Mouse (Mus musculus) telencephalon, adult 2 months (tissue): ENCODE results near the gene Zfp354b.

Experiments
- DNase-seq: peaks from one replicate; pipeline ENCODE4 v3.0.0-alpha.2; 2011; ENCODE audit warnings: low read depth, low spot score

The Zfp354b gene

DNA sequence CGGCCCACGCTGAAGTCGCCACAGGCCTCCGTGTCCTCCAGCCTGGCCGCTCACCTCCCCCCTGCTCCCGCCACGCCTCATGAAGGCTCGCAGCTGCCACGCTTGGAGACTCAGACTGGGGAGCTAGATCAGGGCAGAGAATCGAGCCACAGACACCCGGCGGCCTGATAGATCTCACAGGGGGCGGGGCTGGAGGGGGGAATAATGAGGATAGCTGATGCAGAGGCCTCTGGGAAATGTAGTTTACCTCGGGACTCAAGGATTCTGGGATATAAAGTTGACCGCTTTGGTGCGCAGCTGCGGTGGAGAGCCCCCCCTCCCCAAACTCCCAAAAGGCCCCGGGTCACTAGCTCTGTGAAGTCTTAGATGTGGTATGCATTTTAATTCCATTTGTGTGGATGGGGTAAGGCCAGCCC is at the start of gene Zfp354b:
Gene Zfp354b, minus strand, starts transcription at position 183 of the 416 bp plus-strand sequence.
- peak; percentile 93 for DNase-seq

DNA sequence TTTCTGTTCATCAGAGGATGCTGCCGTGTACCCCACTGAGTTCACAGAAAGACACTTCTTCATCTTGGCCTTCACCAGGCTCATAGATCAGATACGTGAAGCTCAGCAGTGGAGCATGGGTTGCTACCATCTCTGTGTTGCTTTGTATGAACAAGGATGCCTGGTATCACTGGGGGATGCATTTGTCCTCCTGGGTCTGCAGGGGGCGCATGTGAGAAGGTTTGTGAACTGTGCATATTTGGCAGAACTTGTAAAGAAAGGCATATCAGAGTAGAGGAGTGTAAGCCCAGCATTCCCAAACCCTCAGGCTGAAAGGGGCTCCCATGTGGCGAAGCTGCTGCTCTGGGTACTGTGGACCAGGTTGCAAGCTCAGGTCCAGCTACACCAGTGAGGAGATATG is 45.8 kb upstream of the Zfp354b start:
- no peak for DNase-seq

DNA sequence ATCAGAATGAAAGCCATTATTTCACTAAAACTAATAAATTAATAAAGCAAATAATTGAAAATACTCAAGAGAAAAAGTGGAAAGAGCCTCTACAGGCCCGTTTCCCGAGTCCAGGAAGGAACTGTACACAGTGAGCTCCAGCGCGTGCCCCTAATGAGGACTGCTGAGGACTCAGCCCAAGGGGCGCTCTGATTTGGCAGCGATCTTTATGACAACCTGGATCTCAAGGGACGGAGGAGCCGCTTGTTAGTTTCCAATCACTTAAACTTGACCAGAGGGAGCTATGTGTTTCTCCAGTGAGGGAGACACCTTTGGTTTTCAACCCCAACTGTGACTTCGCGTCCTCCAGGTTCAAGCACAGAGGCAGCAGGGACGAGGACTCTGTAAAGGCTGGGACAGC is 34.8 kb upstream of the Zfp354b start, which contains the start of gene Olfr1378:
Gene Olfr1378, plus strand, starts transcription at position 301 of the 400 bp plus-strand sequence.
- DNase-seq: no peak

DNA sequence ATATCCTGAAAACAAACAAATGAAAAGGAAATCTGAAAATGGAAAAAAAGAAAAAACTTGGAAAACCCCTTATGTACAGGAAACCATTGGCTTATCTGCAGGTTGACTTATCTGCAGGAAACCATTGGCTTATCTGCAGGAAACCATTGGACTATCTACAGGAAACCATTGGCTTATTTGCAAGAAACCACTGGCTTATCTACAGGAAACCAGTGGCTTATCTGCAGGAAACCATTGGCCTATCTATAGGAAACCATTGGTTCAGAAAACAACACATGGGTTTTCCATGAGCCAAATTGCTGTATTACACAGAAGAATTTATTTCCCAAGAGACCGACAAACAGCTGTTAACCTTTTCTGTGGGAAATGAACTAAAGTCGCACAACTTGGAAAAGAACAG is 33.5 kb upstream of the Zfp354b start:
- DNase-seq: no peak

DNA sequence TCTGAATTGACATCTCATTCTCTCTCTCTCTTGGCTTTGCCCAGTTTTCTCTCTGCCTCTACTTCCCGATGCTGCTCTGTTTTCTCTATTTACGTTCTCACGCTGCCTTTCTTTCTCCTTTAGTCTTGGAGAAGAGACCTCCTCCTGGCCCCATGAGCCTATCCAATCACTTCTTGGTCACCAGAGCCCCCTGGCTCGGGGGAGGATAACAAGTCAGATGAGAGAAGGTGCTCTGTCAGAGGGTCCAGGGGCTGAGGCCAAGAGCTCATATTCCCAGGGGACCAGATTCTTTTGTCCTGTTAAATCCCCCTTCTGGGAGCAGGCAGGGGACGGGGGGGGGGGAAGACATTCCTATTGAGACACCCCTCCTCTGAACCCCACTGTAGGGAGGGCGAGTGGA is 22.2 kb upstream of the Zfp354b start, which contains the start of gene Prop1:
Gene Prop1, minus strand, starts transcription at position 101 of the 400 bp plus-strand sequence.
- no peak for DNase-seq

DNA sequence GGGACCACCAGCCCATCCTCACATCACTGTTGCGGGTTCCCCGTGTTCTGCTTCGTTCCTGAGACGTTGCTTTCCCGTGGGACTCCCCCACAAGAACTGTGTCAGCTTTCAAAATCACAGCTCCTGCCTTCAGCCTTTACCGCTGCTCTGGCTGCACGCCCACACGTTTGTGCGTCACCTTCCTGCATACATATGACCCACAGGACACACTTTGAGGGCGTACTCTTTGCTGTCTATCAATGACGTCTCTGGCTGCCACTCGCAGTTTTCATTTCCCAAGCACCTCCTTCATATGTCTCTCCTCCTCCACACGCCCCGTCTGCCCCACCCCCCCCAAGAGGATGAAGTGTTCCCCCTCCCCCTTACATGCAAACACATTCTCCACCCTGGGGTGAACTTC is 20.9 kb upstream of the Zfp354b start:
- peak; percentile 69 for DNase-seq

DNA sequence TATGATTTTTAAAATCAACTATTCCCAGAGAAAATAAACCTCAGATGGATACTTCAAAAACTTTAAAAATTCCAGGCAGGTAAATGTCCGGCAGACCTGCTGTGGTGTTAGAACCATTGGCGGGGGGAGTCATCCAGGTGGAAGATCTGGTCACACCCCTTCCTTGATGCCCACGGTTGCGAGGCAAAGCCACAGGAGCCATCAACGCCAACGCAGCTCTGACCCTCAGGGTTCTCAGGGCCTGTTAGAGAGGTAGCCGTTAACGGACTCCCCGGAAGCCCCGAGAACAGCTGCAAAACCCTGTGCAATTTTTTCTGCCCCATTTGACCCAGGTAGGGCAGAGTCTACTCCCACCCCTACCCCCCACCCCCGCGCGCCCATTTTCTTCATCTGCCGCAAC is 12.1 kb upstream of the Zfp354b start, which contains the start of gene 4933414I15Rik:
Gene 4933414I15Rik, minus strand, starts transcription at position 260 of the 400 bp plus-strand sequence.
- DNase-seq: no peak

DNA sequence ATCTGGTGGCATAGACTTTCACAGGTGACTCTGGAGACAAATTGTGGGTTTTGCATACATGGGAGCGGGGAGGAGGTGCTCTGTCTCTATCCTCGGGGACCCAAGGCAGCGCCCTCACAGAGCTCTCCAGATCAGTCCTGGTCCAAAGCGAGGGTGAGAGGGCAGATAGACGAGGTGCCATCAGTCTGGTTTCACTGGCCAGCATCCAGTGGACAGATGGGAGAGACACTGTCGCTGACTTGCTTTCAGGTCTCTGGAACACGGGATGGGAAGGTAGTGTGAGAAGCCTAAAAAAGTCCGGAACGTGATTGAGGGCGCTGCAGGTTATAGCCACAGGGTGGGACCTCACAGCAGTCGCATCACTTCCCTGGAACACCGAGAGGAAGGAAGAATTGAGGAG is 11.0 kb upstream of the Zfp354b start:
- DNase-seq: no peak

DNA sequence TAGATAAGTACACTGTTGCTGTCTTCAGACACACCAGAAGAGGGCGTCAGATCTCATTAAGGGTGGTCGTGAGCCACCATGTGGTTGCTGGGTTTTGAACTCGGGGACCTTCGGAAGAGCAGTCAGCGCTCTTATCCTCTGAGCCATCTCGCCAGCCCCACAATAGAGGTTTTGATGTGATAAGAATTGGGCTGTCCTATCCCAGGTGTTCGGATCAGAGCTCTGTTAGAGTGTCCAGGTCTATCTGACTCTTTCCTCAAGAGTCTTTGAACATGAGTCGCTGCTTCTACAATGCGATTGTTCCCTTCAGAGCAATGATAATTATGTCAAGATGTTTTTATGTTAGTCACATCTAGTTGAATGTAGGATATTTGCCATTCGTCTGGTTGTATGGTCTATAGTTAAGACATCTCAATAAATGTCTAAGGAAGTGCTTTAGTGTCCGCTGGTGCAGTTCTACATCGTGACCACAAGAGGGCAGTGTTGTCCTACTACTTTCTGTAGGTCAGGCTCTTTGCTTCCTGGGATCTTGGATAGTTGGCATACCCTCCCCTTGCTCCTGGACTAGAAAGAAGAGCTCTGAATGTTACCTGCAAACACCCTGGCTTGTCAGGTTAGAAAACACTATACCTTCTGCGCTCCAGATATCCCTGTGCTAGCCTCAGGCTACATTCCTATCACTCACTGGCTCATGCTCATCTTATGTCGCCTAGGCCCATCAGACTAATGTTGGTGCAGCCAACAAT is 8.4 kb upstream of the Zfp354b start:
- peak; percentile 39 for DNase-seq

DNA sequence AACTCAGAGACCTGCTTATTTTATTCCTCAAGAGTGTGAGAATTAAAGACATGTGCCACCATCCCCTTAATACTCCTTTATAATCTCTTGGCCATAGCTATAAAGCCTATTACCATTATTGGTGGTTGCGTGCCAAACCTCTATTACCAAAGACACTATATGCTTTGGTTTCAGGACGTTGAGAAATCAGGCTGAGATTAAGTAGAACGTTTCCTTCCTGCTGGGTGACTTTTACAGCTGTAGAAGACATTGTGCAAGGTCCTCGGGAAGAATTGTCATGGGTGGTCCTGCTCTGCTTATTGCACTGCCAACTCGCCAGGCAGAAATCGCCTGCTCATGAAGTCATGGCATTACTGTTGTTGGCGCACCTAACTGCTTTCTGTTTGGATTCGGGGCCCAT is 7.0 kb upstream of the Zfp354b start:
- DNase-seq: no peak

DNA sequence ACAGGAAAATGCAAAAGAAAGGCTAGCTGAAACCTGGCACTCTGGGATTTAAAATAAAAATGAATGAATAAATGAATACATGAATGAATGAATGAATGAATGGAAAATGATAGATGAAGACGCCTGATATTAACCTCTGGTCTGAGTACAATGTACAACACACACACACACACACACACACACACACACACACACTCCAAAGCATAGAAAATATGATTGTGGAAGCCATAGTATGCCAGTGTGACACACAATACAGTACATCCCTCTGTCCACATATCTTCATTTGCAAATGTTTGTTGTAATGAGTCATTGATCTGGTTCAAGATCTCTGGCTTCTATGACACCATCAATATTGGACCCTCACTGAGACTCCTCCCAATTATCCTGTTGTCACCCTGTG is 607 bp upstream of the Zfp354b start:
- no peak for DNase-seq

DNA sequence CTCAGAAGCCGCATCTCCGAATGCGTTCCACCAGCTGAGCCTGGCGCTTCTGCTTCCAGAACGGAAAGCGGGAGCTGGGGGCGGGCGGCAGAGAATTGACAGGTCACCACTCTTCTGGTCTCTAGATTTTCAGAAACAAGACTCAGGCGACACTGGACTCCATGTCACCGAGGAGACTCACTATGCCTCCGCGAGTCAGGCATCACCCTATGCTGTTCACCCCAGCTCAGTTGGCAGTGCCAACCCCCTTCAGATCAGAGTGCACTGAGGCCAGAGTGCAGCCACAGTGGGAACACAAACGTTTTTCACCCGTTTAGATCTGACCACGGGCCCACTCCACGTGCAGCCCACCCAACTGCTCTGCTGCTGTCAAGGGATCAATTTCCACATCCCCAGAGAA is 412 bp downstream of the Zfp354b start:
- DNase-seq: peak; percentile 19

DNA sequence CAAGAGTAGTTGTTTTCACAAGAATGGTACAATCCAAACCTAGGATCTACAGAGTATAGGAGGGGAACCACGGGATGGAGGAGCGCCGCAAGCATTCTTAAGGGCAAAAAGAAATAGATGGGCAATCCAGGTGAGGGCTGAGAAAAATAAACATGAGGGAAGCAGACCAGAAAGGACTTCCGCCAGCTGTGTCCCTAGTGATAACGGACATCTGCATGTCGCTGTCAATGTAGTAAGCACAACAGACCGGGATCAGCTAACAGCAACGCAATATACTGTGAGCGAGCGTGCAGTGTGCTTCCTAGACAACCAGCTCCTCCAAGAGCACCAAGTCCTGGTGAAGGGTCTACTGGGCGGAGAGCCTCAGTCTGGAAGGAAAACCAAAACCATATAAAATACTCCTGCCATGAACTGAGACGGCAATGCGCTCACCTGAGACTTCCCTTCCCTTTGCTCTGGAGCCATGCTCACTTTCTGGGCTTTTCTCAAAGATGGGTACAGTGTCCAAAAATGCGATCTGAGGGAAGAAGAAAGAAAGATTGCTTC is 891 bp downstream of the Zfp354b start:
- no peak for DNase-seq

DNA sequence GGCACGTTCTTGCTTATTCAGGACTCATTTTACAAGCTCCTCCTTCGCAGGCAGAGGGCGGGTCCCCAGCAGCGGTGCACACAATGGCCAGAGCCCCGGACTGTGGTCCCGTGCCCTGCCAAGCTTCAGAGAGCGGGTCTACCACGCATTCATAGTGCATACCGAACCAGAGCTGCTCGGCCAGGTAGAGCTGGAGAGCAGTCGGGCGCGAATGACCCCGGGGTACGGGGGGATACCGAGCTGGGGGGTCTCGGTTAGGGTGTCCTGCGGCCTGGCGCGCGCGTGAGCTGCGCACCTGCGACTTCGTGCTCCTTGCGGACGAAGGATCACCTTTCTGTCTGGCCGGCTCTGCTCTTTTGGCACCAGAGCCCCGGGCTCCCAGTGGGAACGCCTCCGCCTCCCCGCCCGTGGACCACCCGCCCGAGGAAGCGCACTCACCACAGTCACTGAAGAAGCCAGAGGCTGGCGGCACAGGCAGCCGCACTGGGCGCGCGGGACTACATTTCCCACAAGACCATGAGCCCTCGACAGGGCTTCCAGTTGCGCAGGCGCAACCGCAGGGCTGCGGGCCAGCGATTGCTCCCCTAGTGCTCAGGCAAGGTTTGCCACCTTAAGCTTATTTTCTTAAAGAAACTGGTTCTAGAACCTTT is 15.6 kb downstream of the Zfp354b start, which contains the start of gene Zfp2:
Gene Zfp2, minus strand, starts transcription at position 495 of the 650 bp plus-strand sequence.
- DNase-seq: peak; percentile 93

DNA sequence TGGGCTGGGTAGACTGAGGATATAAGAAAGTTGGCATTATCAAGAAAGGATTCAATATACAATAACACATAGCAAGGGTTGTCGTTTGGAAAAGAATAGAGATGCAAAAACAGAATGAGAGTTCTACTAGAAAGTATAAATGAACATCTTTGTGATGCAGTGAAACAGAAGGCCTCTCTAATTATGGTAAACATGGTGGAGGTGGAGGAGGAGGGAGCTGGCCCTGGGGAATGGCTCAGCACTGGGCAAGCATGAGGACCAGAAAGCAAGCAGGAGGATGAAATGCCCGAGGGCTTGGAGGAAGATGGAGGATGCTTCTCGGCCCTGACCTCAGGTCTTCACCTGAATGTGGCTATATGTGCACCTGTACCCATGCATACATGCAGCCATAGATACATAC is 17.0 kb downstream of the Zfp354b start:
- peak; percentile 49 for DNase-seq

DNA sequence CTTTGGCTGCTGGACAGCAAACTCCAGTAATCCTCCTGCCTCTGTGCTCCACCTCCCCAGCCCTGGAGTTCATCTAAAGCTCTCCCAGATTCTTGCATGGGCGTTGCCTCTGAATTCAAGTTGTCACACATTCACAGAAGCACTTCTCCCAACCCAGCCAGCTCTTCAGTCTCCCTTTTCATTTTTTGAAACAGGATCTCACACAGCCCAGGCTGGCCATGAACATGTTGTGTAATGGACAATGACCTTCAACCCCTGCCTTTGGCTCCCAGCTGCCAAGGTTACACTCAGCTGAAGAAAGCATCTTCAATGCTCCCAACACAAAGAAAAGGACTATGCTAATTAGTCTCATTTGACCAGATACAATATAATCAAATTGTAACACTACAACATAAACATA is 18.1 kb downstream of the Zfp354b start:
- no peak for DNase-seq

DNA sequence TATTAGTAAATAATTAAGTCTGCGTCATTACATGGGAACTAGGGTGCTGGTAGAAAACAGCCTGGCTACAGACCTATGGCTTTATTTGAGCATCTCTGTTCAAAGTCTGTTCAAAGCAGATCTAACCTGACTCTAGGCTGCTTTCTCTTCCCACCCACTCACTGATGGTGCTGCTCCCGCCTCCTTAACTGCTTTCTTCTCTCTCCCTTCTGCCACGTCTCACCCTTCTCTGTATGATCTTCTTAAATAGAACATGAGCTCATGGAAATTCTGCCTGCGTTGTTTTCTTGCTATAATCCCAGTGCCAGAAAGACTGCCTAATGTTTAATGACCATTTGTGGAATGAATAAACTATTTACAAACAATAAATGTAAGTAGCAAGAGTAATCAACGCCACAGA is 23.3 kb downstream of the Zfp354b start:
- peak; percentile 82 for DNase-seq

DNA sequence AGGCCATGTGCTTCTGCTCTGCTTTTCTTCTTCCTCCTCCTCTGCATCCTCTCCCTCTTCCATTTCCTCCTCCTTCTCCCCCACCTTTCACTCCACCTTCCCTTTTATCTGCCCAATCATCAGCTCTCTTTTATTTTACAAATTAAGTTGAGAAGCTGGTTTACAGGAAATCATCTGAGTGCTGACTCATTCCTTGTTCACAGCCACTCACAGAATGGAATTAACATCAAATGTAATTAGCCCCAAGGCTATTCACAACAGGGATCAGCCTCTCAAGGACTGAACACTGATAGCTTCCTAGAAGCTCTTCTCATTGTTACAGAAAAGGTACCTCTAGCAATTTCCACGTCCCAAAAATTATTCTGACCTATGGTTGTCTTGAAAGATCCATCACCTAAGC is 34.1 kb downstream of the Zfp354b start:
- no peak for DNase-seq

DNA sequence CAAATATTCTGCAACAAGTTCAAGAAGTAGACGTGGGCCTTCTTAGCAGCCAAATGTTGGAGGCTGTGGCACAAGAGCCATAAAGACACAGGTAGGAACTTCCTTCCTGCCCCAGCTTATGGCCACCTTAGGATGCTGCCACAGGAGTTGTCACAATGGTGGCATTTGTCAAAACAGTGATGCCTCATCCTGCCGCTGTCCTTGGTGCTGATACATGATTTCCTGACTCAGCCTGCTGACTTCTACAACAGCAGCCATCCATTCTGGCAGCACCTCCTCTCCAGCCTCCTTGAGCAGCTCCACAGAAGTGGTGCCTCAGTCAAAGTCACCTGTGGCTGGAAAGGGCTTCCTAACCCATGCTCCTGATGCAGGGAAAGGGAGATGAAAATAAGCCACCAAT is 39.0 kb downstream of the Zfp354b start:
- no peak for DNase-seq

DNA sequence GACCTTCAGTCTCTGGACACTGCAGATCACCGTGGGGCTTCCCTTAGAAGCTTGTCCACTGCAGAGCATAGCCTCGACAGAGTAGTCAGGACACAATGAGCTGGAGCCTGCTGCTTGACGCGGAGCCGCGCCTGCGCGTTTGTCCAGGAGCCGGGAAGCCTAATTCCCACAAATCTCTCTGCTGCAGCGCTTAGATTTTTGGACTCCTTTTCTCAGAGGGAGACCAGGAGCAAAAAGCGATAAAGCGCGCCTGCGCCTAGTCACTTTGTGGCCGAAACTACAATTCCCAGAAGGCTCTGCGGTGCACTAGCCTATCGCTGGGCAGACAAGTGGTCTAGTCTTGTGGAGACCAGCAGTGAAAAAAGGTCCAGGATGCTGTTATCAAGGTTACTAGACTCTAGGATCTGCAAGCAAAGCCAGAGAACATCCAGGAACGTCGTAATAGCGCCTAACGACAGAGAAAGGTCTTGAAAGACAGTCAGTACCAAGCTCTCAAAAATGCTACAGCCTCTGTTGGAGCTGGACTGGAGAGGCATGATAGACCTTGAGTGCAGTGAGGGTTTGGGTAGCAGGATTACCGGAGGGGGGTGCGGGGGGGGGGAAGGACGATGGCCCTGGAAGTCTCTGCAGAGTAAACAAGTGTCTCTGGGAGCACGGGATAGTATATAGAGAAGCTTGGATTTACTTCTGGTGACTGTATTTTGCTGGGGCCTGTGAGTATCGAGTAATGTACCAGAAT is 43.9 kb downstream of the Zfp354b start, which contains the start of gene Zfp454:
Gene Zfp454, minus strand, starts transcription at position 262 of the 739 bp plus-strand sequence.
- DNase-seq: peak; percentile 98

DNA sequence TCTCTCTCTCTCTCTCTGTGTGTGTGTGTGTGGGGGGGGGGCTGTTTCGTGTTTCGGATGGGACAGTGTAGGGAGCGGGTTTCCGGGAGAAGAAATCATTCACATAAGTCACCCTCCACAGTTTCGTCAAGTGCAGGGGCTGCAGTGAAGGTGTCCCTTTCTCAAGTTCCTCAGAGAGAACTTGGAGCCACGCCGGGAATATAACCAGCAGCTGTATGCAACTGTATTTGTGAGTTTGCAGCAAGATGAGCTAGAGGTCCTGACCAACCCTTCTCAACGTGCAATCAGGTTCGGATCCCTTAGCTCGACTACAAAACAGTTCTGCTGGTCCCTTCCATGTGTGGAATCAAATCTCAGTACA is 44.5 kb downstream of the Zfp354b start:
- DNase-seq: no peak
